Mouse (Mus musculus) heart, postnatal 0 days (tissue): ENCODE results near the gene Tbc1d16. TPM values are rescaled to one million over a fixed set of nuclear protein-coding genes. Genes with fewer than 3 reads are reported as not detected.

Source experiments
- ATAC-seq: fragments of 200-750 bp; cut with Nextera tagmentation; 2 replicates; pipeline ENCODE4 v1.8.0; 2017; ENCODE audit warnings: low read depth, moderate number of reproducible peaks, moderate library complexity; ENCODE audit not compliant: insufficient read depth
- DNase-seq: peaks from one replicate; pipeline ENCODE4 v3.0.0-alpha.2; 2016; ENCODE audit warnings: low spot score
- H3K27ac ChIP-seq: fragments of 300-500 bp; sonication (generic); 2 replicates; pipeline ENCODE4 v1.5.1; 2014; ENCODE audit warnings: low read depth, mild to moderate bottlenecking
- H3K27me3 ChIP-seq: fragments of 300-500 bp; sonication (generic); 2 replicates; pipeline ENCODE4 v1.6.1; 2014; ENCODE audit warnings: low read length, mixed read lengths; ENCODE audit not compliant: control insufficient read depth, insufficient read depth
- H3K36me3 ChIP-seq: fragments of 300-500 bp; sonication (generic); replicated peaks from 2 replicates; pipeline ENCODE4 v1.6.1; 2014; ENCODE audit warnings: low read length, mixed read lengths; ENCODE audit not compliant: control insufficient read depth, insufficient read depth
- H3K4me1 ChIP-seq: fragments of 300-500 bp; sonication (generic); 2 replicates; pipeline ENCODE4 v1.6.1; 2014; ENCODE audit warnings: antibody characterized with exemption; ENCODE audit not compliant: control insufficient read depth, insufficient read depth
- H3K4me2 ChIP-seq: fragments of 300-500 bp; sonication (generic); 2 replicates; pipeline ENCODE4 v1.6.1; 2014; ENCODE audit warnings: low read depth, mild to moderate bottlenecking, low read length, moderate library complexity
- H3K4me3 ChIP-seq: fragments of 300-500 bp; sonication (generic); 2 replicates; pipeline ENCODE4 v1.5.1; 2014; ENCODE audit warnings: low read depth, low read length
- H3K9ac ChIP-seq: fragments of 300-500 bp; sonication (generic); replicated peaks from 2 replicates; pipeline ENCODE4 v1.6.1; 2014; ENCODE audit warnings: low read depth, low read length, mixed read lengths
- H3K9me3 ChIP-seq: fragments of 300-500 bp; sonication (generic); replicated peaks from 2 replicates; pipeline ENCODE4 v1.6.1; 2016; ENCODE audit warnings: low read length; ENCODE audit not compliant: control insufficient read depth
- CTCF ChIP-seq: IDR thresholded peaks from 2 replicates; pipeline ENCODE4 v1.5.1; 2016; ENCODE audit warnings: antibody characterized with exemption, control low read depth, low read depth
- EP300 ChIP-seq: IDR thresholded peaks from 2 replicates; pipeline ENCODE4 v1.6.1; 2016; ENCODE audit warnings: antibody characterized with exemption, low read depth
- WGBS: fragments of 180-500 bp; shearing (Covaris S2); extraction: QIAGEN DNeasy Blood & Tissue Kit; methylation state at CpG from one replicate; pipeline ENCODE4 v1.1.7; 2014; 5-methylcytosine and 5-hydroxymethylcytosine counted together
- polyA plus RNA-seq: library from polyadenylated mRNA; unstranded; fragments of >200 nt; fragmentation: Nextera tagmentation; extraction: Ambion mirVana; gene quantifications from 2 replicates; pipeline ENCODE4 v1.2.1, GENCODE M21; 2015
- total RNA-seq: library from RNA; depleted of rRNA; stranded (reverse); fragments of >200 nt; gene quantifications from 2 replicates; pipeline ENCODE4 v1.2.3, GENCODE M21; 2014; ENCODE audit warnings: low replicate concordance

Gene Tbc1d16
- total and polyA plus RNA-seq, 2 experiments from 2014 or later = 12.9 to 50.8 TPM

GRCm38 (mm10) chr11:119128668-119129280 lies 99.5 kb downstream of the Tbc1d16 start:
- no peak overlapping the region for H3K4me3 ChIP-seq
- 65% methylated on average over 11 of the region's 11 CpGs for WGBS
- peak overlapping the region; percentile 62 for H3K27ac ChIP-seq
- no peak overlapping the region for H3K4me2 ChIP-seq
- TF ChIP-seq CTCF (no peak), EP300 (no peak)
- H3K4me1 ChIP-seq = peaks cover 52% of the 10 kb centered on the region
- H3K27me3 ChIP-seq = no peaks in the 10 kb centered on the region
- H3K36me3 ChIP-seq = no peaks in the 10 kb centered on the region
- ATAC-seq = no peak
- H3K9ac ChIP-seq = no peak overlapping the region; the same call in 1 of the 2 replicates
- no peaks in the 10 kb centered on the region for H3K9me3 ChIP-seq
- DNase-seq = no peak

- H3K27ac ChIP-seq = peak overlapping the region; percentile 62
- DNase-seq (peak; percentile 88), ATAC-seq (peak; percentile 82)
- H3K4me1 ChIP-seq = peaks cover 48% of the 10 kb centered on the region
- H3K36me3 ChIP-seq = no peaks in the 10 kb centered on the region
- no peaks in the 10 kb centered on the region for H3K27me3 ChIP-seq
- TF ChIP-seq EP300 = peak; percentile 25; the same call in 1 of the 2 replicates
- TF ChIP-seq CTCF = no peak
- WGBS = 46% methylated on average over 9 of the region's 9 CpGs
- no peaks in the 10 kb centered on the region for H3K9me3 ChIP-seq
- H3K9ac ChIP-seq = no peak overlapping the region; the same call in 1 of the 2 replicates
- no peak overlapping the region; the same call in 1 of the 2 replicates for H3K4me2 ChIP-seq
- H3K4me3 ChIP-seq = no peak overlapping the region
Measured at GRCm38 (mm10) chr11:119127686-119128473, 100.4 kb downstream of the Tbc1d16 start.

- H3K9me3 ChIP-seq = no peaks in the 10 kb centered on the region
- H3K9ac ChIP-seq = no peak overlapping the region
- DNase-seq (peak; percentile 5), ATAC-seq (no peak)
- no peak overlapping the region for H3K4me2 ChIP-seq
- no peak overlapping the region for H3K4me3 ChIP-seq
- 28% methylated on average over 12 of the region's 12 CpGs for WGBS
- H3K4me1 ChIP-seq = peaks cover 48% of the 10 kb centered on the region
- H3K27me3 ChIP-seq = no peaks in the 10 kb centered on the region
- peak overlapping the region; percentile 70; the same call in 1 of the 2 replicates for H3K27ac ChIP-seq
- no peak for TF ChIP-seq EP300
- TF ChIP-seq CTCF = no peak
- H3K36me3 ChIP-seq = no peaks in the 10 kb centered on the region
Measured at GRCm38 (mm10) chr11:119127147-119127546, 101.2 kb downstream of the Tbc1d16 start.

- 32% methylated on average over 23 of the region's 23 CpGs for WGBS
- peak; percentile 88 for ATAC-seq
- H3K9me3 ChIP-seq = no peaks in the 10 kb centered on the region
- TF ChIP-seq CTCF = peak; percentile 73
- TF ChIP-seq EP300 = no peak
- H3K4me3 ChIP-seq = no peak overlapping the region
- H3K27ac ChIP-seq = peak overlapping the region; percentile 70
- H3K4me1 ChIP-seq = peaks cover 48% of the 10 kb centered on the region
- no peaks in the 10 kb centered on the region for H3K36me3 ChIP-seq
- H3K9ac ChIP-seq = 0 out of 2 replicates have a peak overlapping the region, but pooled peaks have one; percentile 17
- H3K4me2 ChIP-seq = peak overlapping the region; percentile 32
- DNase-seq = peak; percentile 94
- H3K27me3 ChIP-seq = no peaks in the 10 kb centered on the region
Measured at GRCm38 (mm10) chr11:119125929-119126861, 102.1 kb downstream of the Tbc1d16 start.

- H3K9ac ChIP-seq = no peak overlapping the region
- no peaks in the 10 kb centered on the region for H3K36me3 ChIP-seq
- DNase-seq = no peak
- peaks cover 48% of the 10 kb centered on the region for H3K4me1 ChIP-seq
- H3K27ac ChIP-seq = no peak overlapping the region
- H3K27me3 ChIP-seq = no peaks in the 10 kb centered on the region
- 72% methylated on average over 6 of the region's 6 CpGs for WGBS
- TF ChIP-seq CTCF = no peak
- TF ChIP-seq EP300 = no peak
- no peaks in the 10 kb centered on the region for H3K9me3 ChIP-seq
- no peak overlapping the region for H3K4me3 ChIP-seq
- H3K4me2 ChIP-seq = no peak overlapping the region
- no peak for ATAC-seq
Measured at GRCm38 (mm10) chr11:119124536-119124935, 103.8 kb downstream of the Tbc1d16 start.
